Mouse (Mus musculus) midbrain, postnatal 0 days (tissue): ENCODE results near the gene Erich4. TPM values are rescaled to one million over a fixed set of nuclear protein-coding genes. Genes with fewer than 3 reads are reported as not detected.
A peak's percentile ranks its signal among the peaks of the same experiment; 100 is the strongest.

ENCODE experiments used
- ATAC-seq: fragments of 200-750 bp; cut with Nextera tagmentation; 2 replicates; pipeline ENCODE4 v1.8.0; 2017; ENCODE audit warnings: moderate number of reproducible peaks, mild to moderate bottlenecking, moderate TSS enrichment, moderate library complexity; ENCODE audit not compliant: low FRiP score
- DNase-seq: peaks from one replicate; pipeline ENCODE4 v3.0.0-alpha.2; 2015; ENCODE audit warnings: low spot score
- H3K27ac ChIP-seq: fragments of 300-500 bp; sonication (generic); 2 replicates; pipeline ENCODE4 v1.5.1; 2014; ENCODE audit warnings: low read depth, mild to moderate bottlenecking, low read length, mixed read lengths
- H3K27me3 ChIP-seq: fragments of 300-500 bp; sonication (generic); 2 replicates; pipeline ENCODE4 v1.6.1; 2014; ENCODE audit warnings: low read length, control low read depth, mixed read lengths; ENCODE audit not compliant: insufficient read depth
- H3K36me3 ChIP-seq: fragments of 300-500 bp; sonication (generic); 2 replicates; pipeline ENCODE4 v1.6.1; 2014; ENCODE audit warnings: low read length, control low read depth, mixed read lengths; ENCODE audit not compliant: insufficient read depth
- H3K4me1 ChIP-seq: fragments of 300-500 bp; sonication (generic); 2 replicates; pipeline ENCODE4 v1.6.1; 2014; ENCODE audit warnings: mild to moderate bottlenecking, control low read depth, antibody characterized with exemption, low read length, mixed read lengths; ENCODE audit not compliant: insufficient read depth
- H3K4me2 ChIP-seq: fragments of 300-500 bp; sonication (generic); 2 replicates; pipeline ENCODE4 v1.6.1; 2014; ENCODE audit warnings: low read depth, mild to moderate bottlenecking, low read length, mixed read lengths; ENCODE audit not compliant: poor library complexity, severe bottlenecking
- H3K4me3 ChIP-seq: fragments of 300-500 bp; sonication (generic); 2 replicates; pipeline ENCODE4 v1.5.1; 2014; ENCODE audit warnings: low read depth, mild to moderate bottlenecking, low read length, moderate library complexity
- H3K9ac ChIP-seq: fragments of 300-500 bp; sonication (generic); replicated peaks from 2 replicates; pipeline ENCODE4 v1.6.1; 2014; ENCODE audit warnings: mild to moderate bottlenecking, low read length, moderate library complexity, mixed read lengths; ENCODE audit not compliant: poor library complexity, severe bottlenecking
- H3K9me3 ChIP-seq: fragments of 300-500 bp; sonication (generic); 2 replicates; pipeline ENCODE4 v1.6.1; 2016; ENCODE audit warnings: low read length, control low read depth
- CTCF ChIP-seq: IDR thresholded peaks from 2 replicates; pipeline ENCODE4 v1.5.1; 2016; ENCODE audit warnings: antibody characterized with exemption, mild to moderate bottlenecking
- WGBS: fragments of 180-500 bp; shearing (Covaris S2); extraction: QIAGEN DNeasy Blood & Tissue Kit; methylation state at CpG from one replicate; pipeline ENCODE4 v1.1.7; 2014; 5-methylcytosine and 5-hydroxymethylcytosine counted together
- polyA plus RNA-seq: library from polyadenylated mRNA; unstranded; fragments of >200 nt; fragmentation: Nextera tagmentation; extraction: Ambion mirVana; gene quantifications from 2 replicates; pipeline ENCODE4 v1.2.1, GENCODE M21; 2015
- total RNA-seq: library from RNA; depleted of rRNA; stranded (reverse); fragments of >200 nt; gene quantifications from 2 replicates; pipeline ENCODE4 v1.2.3, GENCODE M21; 2014

The Erich4 gene
- total and polyA plus RNA-seq, 2 experiments from 2014 or later: not detected

DNA sequence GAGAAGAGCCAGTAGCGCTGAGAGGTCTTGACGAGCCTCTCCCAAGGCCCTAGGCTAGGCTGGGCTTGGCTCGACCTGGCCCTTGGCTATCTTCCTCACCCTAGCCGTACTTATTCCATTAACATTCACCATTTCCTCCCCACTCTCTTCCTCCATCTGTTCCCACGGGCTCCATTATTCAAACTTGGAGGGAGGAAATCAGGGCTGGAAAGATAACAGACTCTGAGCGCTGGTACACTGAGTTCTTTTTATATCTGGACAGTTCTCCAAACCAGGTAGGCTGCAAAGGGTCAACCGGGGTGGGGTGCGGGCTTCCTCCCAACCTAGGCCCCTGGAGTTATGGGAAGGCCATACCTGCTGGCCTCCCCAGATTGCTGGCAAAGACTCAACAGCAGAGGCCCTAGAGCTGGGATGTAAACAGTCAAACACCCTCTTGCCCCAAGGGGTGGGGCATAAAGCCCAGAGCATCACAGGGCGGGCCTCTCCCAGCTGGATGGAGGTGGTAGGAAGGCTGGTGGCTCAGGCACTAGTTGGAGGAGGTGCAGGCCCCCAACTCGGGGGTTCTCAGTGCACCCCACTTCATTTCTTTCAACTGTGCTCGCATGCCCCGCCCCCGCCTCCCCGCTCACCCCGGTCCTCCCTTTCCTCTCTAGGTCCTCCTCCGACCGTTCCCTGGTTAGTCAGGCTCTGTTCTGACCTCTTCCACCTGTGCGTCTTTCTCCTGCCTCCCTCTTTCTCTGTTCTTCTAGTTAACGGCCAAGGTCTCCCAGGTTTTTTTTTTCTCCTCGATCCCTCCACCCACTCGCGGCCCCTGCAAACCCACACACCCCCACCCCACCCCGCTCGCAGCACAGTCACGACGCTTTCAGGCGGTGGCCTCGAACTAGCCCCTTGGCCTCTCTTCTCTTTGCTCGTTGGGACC is 11.1 kb upstream of the Erich4 start, which contains the start of gene B3gnt8:
Gene B3gnt8 (plus strand): TSS at position 146 of the 922 bp plus-strand sequence.
- H3K4me1 ChIP-seq: no peaks in the 10 kb centered on the region
- no peaks in the 10 kb centered on the region for H3K9me3 ChIP-seq
- H3K27ac ChIP-seq: no peak within 1 kb of the TSS
- peaks cover 13% of the 10 kb centered on the region for H3K27me3 ChIP-seq
- DNase-seq (no peak), ATAC-seq (no peak)
- H3K9ac ChIP-seq: no peak within 1 kb of the TSS
- H3K4me3 ChIP-seq: peak within 1 kb of the TSS; percentile 9; the same call in 1 of the 2 replicates
- H3K4me2 ChIP-seq: peak within 1 kb of the TSS; percentile 32
- no peak for TF ChIP-seq CTCF
- 25% methylated on average over 28 of the region's 29 CpGs for WGBS
- peaks cover 49% of the 10 kb centered on the region for H3K36me3 ChIP-seq

DNA sequence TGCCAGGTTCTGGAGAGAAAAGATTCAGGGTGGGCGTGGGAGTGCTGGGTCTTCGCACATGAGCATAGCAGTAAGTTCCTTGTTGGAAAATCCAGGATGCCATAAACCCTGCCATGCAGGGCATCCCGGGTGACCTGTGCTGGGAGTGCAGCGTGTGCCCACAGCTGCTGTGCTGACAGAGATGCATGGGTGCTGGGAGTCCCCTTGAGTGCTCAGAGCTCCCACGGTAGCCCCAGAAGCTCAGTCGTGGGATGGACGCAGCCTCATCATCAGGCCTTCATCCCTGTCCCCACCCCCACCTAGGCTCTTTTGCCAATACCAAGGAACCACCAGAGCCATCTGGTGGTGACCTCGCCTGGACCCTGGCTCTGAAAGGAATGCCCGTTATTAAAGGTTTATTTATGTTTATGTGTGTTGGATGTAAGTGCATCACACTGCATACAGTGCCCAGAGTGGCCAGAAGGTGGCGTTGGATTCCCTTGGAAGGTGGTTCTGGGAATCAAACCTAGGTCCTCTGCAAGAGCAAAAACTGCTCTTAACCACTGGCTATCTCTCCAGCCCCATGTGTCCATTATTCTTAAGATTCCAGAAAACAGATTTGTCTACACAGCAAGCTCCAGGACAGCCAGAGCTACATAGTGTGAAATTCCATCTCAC is 10.0 kb upstream of the Erich4 start:
- no peak for ATAC-seq
- Histone ChIP-seq H3K27me3 (peaks cover 13% of the 10 kb centered on the region), H3K4me1 (no peaks in the 10 kb centered on the region), H3K4me2 (no peak overlapping the region), H3K9ac (no peak overlapping the region), H3K36me3 (peaks cover 42% of the 10 kb centered on the region), H3K4me3 (no peak overlapping the region), H3K27ac (no peak overlapping the region), H3K9me3 (no peaks in the 10 kb centered on the region)
- TF ChIP-seq CTCF: peak; percentile 60
- WGBS: 79% methylated on average over 10 of the region's 10 CpGs
- no peak for DNase-seq

DNA sequence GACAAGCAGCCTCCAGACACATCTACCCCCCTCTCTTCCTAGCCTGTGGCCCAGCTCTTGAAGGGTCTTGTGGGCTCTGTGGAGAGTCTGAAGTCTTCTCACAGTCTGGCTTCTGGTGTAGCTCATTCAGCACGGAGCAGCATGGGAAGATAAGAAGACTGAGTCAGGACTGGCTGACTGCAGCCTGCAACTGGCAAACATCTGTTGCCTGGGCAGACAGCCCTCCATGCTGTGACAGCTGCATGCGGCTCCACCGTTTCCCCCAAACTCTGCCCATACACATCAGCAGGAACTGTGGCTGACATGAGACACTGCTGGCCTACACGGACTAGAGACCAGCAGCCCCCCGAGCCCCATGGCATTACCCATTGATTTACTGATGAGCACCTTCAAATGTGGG is 9.2 kb upstream of the Erich4 start:
- no peak overlapping the region for H3K9ac ChIP-seq
- no peak overlapping the region for H3K27ac ChIP-seq
- H3K9me3 ChIP-seq: no peaks in the 10 kb centered on the region
- DNase-seq (no peak), ATAC-seq (no peak)
- no peaks in the 10 kb centered on the region for H3K4me1 ChIP-seq
- WGBS: 74% methylated on average over 5 of the region's 5 CpGs
- TF ChIP-seq CTCF: no peak
- peaks cover 34% of the 10 kb centered on the region for H3K36me3 ChIP-seq
- H3K4me3 ChIP-seq: no peak overlapping the region
- peaks cover 13% of the 10 kb centered on the region for H3K27me3 ChIP-seq
- no peak overlapping the region for H3K4me2 ChIP-seq

DNA sequence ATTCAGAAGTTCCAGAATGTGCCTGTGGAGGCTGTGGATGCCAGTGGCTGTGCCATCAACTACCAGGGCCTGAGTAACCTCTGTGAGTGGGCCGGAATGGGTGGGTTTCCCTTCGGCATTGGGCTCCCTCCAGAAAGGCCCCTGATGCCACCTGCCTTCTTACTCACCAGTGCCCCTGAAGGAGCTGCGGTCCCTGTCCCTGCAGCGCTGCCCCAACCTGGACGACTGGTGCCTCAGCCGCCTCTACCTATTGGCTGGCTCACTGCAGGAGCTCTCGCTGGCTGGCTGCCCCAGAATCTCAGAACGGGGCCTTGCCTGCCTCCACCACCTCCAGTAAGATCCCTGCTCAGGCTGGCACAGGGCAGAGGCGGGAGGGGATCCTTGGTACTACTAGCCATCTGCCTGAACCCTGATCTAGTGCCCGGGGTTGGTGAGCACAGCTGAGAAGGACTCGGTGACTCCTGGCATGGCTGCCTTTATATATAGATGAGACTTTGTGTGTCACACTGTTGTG is 8.2 kb upstream of the Erich4 start:
- H3K27me3 ChIP-seq: peaks cover 12% of the 10 kb centered on the region

DNA sequence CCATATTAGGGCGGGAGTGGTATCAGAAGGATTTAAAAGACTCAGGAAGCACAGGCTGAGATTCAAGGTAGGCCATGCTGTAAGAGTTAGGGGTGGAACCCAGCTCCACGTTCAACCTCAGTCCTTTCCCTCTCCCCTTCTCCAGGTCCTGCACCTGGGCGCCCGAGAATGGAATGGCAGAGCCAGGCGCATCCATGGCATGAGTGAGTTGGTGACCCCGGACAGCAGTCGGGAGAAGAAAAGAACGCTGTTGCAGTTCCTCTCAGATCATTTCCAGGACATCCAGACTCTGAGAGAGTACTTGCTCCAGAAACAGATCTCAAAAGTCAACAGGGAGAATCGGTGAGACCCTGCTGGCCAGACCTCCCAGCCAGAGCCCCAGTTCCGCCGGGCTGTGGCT is 5.1 kb upstream of the Erich4 start:
- TF ChIP-seq CTCF: no peak
- H3K4me3 ChIP-seq: no peak overlapping the region
- no peaks in the 10 kb centered on the region for H3K4me1 ChIP-seq
- WGBS: 87% methylated on average over 11 of the region's 11 CpGs
- H3K9ac ChIP-seq: no peak overlapping the region
- ATAC-seq (no peak), DNase-seq (no peak)
- no peaks in the 10 kb centered on the region for H3K27me3 ChIP-seq
- no peak overlapping the region for H3K4me2 ChIP-seq
- H3K27ac ChIP-seq: no peak overlapping the region
- peaks cover 22% of the 10 kb centered on the region for H3K36me3 ChIP-seq
- no peaks in the 10 kb centered on the region for H3K9me3 ChIP-seq

More for the DNA sequence above, 8.2 kb upstream of the Erich4 start:
- H3K27ac ChIP-seq: no peak overlapping the region
- H3K36me3 ChIP-seq: peaks cover 24% of the 10 kb centered on the region
- no peak overlapping the region for H3K9ac ChIP-seq
- WGBS: 91% methylated on average over 11 of the region's 11 CpGs
- TF ChIP-seq CTCF: no peak
- no peak overlapping the region for H3K4me3 ChIP-seq
- no peak overlapping the region for H3K4me2 ChIP-seq
- H3K4me1 ChIP-seq: no peaks in the 10 kb centered on the region
- DNase-seq (no peak), ATAC-seq (no peak)
- H3K9me3 ChIP-seq: no peaks in the 10 kb centered on the region
